Mouse (Mus musculus) embryonic facial prominence, embryonic 14.5 days (tissue): ENCODE data around the gene Ube3a. TPM values are rescaled to one million over a fixed set of nuclear protein-coding genes. Genes with fewer than 3 reads are reported as not detected.

Experiments
- ATAC-seq: fragments of 200-750 bp; cut with Nextera tagmentation; 2 replicates; pipeline ENCODE4 v1.8.0; 2017; ENCODE audit warnings: low read depth, moderate number of reproducible peaks, moderate TSS enrichment
- DNase-seq: peaks from one replicate; pipeline ENCODE4 v3.0.0-alpha.2; 2015; ENCODE audit warnings: low spot score
- H3K27ac ChIP-seq: fragments of 300-500 bp; sonication (generic); replicated peaks from 2 replicates; pipeline ENCODE4 v1.5.1; 2014; ENCODE audit warnings: low read depth, mild to moderate bottlenecking, low read length, moderate library complexity
- H3K27me3 ChIP-seq: fragments of 300-500 bp; sonication (generic); replicated peaks from 2 replicates; pipeline ENCODE4 v1.6.1; 2014; ENCODE audit warnings: low read length; ENCODE audit not compliant: control insufficient read depth, insufficient read depth
- H3K36me3 ChIP-seq: fragments of 300-500 bp; sonication (generic); 2 replicates; pipeline ENCODE4 v1.6.1; 2014; ENCODE audit warnings: low read length, mixed read lengths; ENCODE audit not compliant: control insufficient read depth, insufficient read depth
- H3K4me1 ChIP-seq: fragments of 300-500 bp; sonication (generic); 2 replicates; pipeline ENCODE4 v1.6.1; 2014; ENCODE audit warnings: antibody characterized with exemption, low read length; ENCODE audit not compliant: control insufficient read depth, insufficient read depth
- H3K4me2 ChIP-seq: fragments of 300-500 bp; sonication (generic); 2 replicates; pipeline ENCODE4 v1.6.1; 2014; ENCODE audit warnings: low read depth, mild to moderate bottlenecking, low read length, moderate library complexity, mixed read lengths
- H3K4me3 ChIP-seq: fragments of 300-500 bp; sonication (generic); 2 replicates; pipeline ENCODE4 v1.5.1; 2014; ENCODE audit warnings: low read depth, mild to moderate bottlenecking, low read length
- H3K9ac ChIP-seq: fragments of 300-500 bp; sonication (generic); 2 replicates; pipeline ENCODE4 v1.6.1; 2014; ENCODE audit warnings: low read depth, mild to moderate bottlenecking, low read length, moderate library complexity, mixed read lengths
- H3K9me3 ChIP-seq: fragments of 300-500 bp; sonication (generic); 2 replicates; pipeline ENCODE4 v1.6.1; 2016; ENCODE audit warnings: low read length; ENCODE audit not compliant: control insufficient read depth
- WGBS: fragments of 180-500 bp; shearing (Covaris S2); extraction: QIAGEN DNeasy Blood & Tissue Kit; methylation state at CpG from one replicate; pipeline ENCODE4 v1.1.7; 2014; 5-methylcytosine and 5-hydroxymethylcytosine counted together
- polyA plus RNA-seq: library from polyadenylated mRNA; unstranded; fragments of >200 nt; fragmentation: Nextera tagmentation; extraction: Ambion mirVana; gene quantifications from 2 replicates; pipeline ENCODE4 v1.2.1, GENCODE M21; 2014

The Ube3a gene
- polyA plus RNA-seq, result 136 and 144 TPM in 2 replicates

GRCm38 (mm10) chr7:59228045-59228865 is at the start of gene Ube3a:
Ube3a (plus strand) TSS chr7:59228750.
- DNase-seq, result peak; percentile 99
- peak; percentile 99 for ATAC-seq
- Histone ChIP-seq H3K4me2 (peak within 1 kb of the TSS; percentile 71), H3K27me3 (no peaks in the 10 kb centered on the region), H3K4me1 (peaks cover 11% of the 10 kb centered on the region; the same call in 1 of the 2 replicates), H3K36me3 (no peaks in the 10 kb centered on the region), H3K4me3 (peak within 1 kb of the TSS; percentile 95), H3K9ac (peak within 1 kb of the TSS; percentile 97), H3K9me3 (no peaks in the 10 kb centered on the region), H3K27ac (peak within 1 kb of the TSS; percentile 98)
- WGBS, result 2% methylated on average over 31 of the region's 50 CpGs

GRCm38 (mm10) chr7:59192831-59193230 is 35.7 kb upstream of the Ube3a start:
- Histone ChIP-seq H3K27ac (no peak overlapping the region), H3K4me2 (no peak overlapping the region), H3K4me1 (no peaks in the 10 kb centered on the region), H3K36me3 (no peaks in the 10 kb centered on the region), H3K9ac (no peak overlapping the region), H3K27me3 (no peaks in the 10 kb centered on the region), H3K9me3 (no peaks in the 10 kb centered on the region), H3K4me3 (no peak overlapping the region)
- DNase-seq (no peak), ATAC-seq (no peak)

DNA sequence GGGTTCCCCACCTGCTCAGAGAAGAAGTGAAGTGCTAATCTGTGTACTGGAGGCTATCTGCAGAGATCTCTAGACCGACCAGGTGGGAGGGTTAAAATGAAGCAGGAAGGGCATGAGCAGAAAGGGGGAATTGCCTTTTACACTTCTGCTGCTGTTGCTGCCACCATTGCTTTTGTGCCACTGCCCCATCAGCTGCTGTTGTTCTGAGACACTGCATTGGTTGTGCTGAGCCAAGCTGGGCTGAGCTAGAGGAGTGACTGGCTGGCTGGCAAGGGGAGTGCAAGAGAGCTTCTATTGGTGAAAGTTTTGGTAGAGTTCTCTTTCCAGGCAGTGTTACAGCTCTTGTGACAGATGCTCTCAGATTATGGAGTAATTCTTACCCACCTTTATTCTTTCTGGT is 13.6 kb upstream of the Ube3a start:
- H3K27ac ChIP-seq, result no peak overlapping the region
- 83% methylated on average over 1 of the region's 1 CpGs for WGBS
- DNase-seq (no peak), ATAC-seq (no peak)
- H3K4me3 ChIP-seq, result no peak overlapping the region
- H3K9ac ChIP-seq, result no peak overlapping the region
- H3K4me2 ChIP-seq, result no peak overlapping the region
- H3K36me3 ChIP-seq, result no peaks in the 10 kb centered on the region
- no peaks in the 10 kb centered on the region for H3K4me1 ChIP-seq
- no peaks in the 10 kb centered on the region for H3K27me3 ChIP-seq
- peaks cover 11% of the 10 kb centered on the region; the same call in 1 of the 2 replicates for H3K9me3 ChIP-seq

DNA sequence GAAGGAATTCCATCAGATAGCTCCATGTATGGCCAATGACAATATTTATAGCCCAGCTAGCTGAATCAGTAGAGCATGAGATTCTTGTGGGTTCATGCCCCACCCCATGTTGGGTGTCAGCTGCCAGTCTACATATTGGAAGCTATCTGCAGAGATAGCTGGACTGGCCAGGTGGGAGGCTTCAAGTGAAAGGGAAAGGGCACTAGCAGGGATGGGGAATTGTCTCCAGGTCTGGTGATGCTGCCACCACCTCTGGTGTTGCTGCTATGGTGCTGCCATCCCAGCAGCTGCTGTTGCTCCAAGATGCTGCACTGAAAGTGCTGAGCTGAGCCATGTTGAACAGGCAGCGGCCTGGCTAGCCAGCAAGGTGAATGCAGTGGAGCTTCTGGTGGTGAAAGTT is 7.3 kb upstream of the Ube3a start:
- H3K27ac ChIP-seq, result no peak overlapping the region

GRCm38 (mm10) chr7:59228866-59229182 is 274 bp downstream of the Ube3a start:
- H3K27ac ChIP-seq, result peak overlapping the region; percentile 98
- H3K27me3 ChIP-seq, result no peaks in the 10 kb centered on the region
- peak overlapping the region; percentile 71 for H3K4me2 ChIP-seq
- H3K36me3 ChIP-seq, result no peaks in the 10 kb centered on the region
- no peaks in the 10 kb centered on the region for H3K9me3 ChIP-seq
- peaks cover 11% of the 10 kb centered on the region; the same call in 1 of the 2 replicates for H3K4me1 ChIP-seq
- ATAC-seq, result peak; percentile 77
- DNase-seq, result no peak
- peak overlapping the region; percentile 95 for H3K4me3 ChIP-seq
- peak overlapping the region; percentile 97 for H3K9ac ChIP-seq
- under 1% methylated on average over 25 of the region's 39 CpGs for WGBS

More for the DNA sequence above, 7.3 kb upstream of the Ube3a start:
- Histone ChIP-seq H3K4me2 (no peak overlapping the region), H3K9ac (no peak overlapping the region), H3K4me3 (no peak overlapping the region), H3K27me3 (no peaks in the 10 kb centered on the region), H3K4me1 (no peaks in the 10 kb centered on the region), H3K9me3 (no peaks in the 10 kb centered on the region), H3K36me3 (no peaks in the 10 kb centered on the region)
- DNase-seq (no peak), ATAC-seq (no peak)
- 83% methylated on average over 1 of the region's 1 CpGs for WGBS

- no peaks in the 10 kb centered on the region for H3K36me3 ChIP-seq
- peak overlapping the region; percentile 98 for H3K27ac ChIP-seq
- peak; percentile 50 for ATAC-seq
- peak; percentile 45 for DNase-seq
- H3K9ac ChIP-seq, result peak overlapping the region; percentile 97
- peaks cover 11% of the 10 kb centered on the region; the same call in 1 of the 2 replicates for H3K4me1 ChIP-seq
- no peaks in the 10 kb centered on the region for H3K27me3 ChIP-seq
- WGBS, result 0% methylated on average over 20 of the region's 52 CpGs
- H3K4me2 ChIP-seq, result peak overlapping the region; percentile 71
- peak overlapping the region; percentile 95 for H3K4me3 ChIP-seq
- no peaks in the 10 kb centered on the region for H3K9me3 ChIP-seq
Observed at GRCm38 (mm10) chr7:59229183-59229911, 797 bp downstream of the Ube3a start.

DNA sequence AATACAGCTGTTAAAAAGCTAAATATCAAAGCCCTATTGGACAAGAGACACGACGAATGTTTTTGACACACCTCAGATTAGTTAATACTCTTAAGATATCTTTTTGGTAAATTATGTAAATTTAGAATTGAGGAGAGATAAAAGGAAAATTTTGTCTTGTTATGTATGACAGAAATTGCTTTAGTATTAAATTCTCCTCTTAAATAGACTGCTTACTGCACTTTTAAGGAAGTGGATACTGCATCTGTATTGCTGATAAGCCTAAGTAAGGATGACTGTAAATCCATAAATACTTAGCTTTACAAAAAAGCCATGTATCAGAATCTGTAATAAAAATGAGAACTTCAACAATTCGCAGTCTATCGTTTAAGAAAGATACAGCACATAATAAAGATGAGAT is 1.8 kb downstream of the Ube3a start:
- Histone ChIP-seq H3K4me2 (peak overlapping the region; percentile 71), H3K36me3 (no peaks in the 10 kb centered on the region), H3K4me3 (peak overlapping the region; percentile 95), H3K9me3 (no peaks in the 10 kb centered on the region), H3K27ac (no peak overlapping the region), H3K4me1 (peaks cover 11% of the 10 kb centered on the region; the same call in 1 of the 2 replicates), H3K27me3 (no peaks in the 10 kb centered on the region), H3K9ac (peak overlapping the region; percentile 97)
- no peak for DNase-seq
- ATAC-seq, result no peak
- 49% methylated on average over 4 of the region's 4 CpGs for WGBS

DNA sequence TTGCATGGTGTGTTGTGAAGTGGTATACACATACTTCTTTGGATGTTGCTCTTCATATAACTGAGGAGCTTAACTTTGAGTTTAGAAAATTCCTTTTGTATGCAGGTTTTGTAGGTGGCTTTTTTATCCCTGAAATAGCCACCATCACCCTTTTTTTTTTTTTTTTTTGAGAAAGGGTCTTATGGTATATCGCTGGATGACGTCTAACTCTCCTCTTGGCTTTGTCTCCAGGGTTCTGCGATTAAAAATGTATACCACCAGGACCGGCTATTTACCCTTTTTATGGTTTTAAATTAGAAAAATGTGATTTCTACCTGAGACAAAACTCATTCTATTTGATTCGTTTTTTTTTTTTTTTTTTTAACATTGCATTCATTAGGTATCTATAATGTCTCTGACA is 2.2 kb downstream of the Ube3a start:
- Histone ChIP-seq H3K9ac (peak overlapping the region; percentile 30; the same call in 1 of the 2 replicates), H3K36me3 (no peaks in the 10 kb centered on the region), H3K4me3 (peak overlapping the region; percentile 95), H3K27me3 (no peaks in the 10 kb centered on the region), H3K4me2 (peak overlapping the region; percentile 71), H3K27ac (no peak overlapping the region), H3K4me1 (peaks cover 11% of the 10 kb centered on the region; the same call in 1 of the 2 replicates), H3K9me3 (no peaks in the 10 kb centered on the region)
- WGBS, result 59% methylated on average over 5 of the region's 5 CpGs
- ATAC-seq (no peak), DNase-seq (no peak)
